Mouse (Mus musculus): ENCODE measurements around the gene Kctd15. TPM values are rescaled to one million over a fixed set of nuclear protein-coding genes. Genes with fewer than 3 reads are reported as not detected.

Gene Kctd15
- 27.7 and 29.0 TPM in 2 replicates for polyA plus RNA-seq (2015; fragmentation: Nextera tagmentation; extraction: Ambion mirVana)

DNA sequence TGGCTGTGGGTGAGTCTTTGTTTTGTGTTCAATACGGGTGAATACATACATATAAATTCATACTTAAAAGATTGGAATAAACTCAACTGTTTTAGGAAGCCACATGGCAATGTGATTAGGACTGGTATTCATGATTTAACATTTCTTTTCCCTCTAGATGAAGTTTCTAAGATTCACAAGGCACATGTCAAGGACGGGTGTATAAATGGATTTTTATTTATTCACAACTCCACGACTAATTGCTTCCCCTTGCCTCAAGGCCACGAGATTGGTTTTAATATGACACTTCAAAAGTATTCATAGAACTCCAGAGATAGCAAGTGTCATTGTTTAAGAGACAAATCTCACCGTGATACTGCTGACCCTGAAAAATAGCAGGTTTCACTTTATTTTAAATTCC, at the start of gene Kctd15:
TSS of gene Kctd15 (minus strand) at position 101 of the 400 bp plus-strand sequence.
- WGBS = 57% methylated on average over 5 of the region's 5 CpGs
- Histone ChIP-seq H3K9me3 (no peaks in the 10 kb centered on the region), H3K36me3 (no peaks in the 10 kb centered on the region), H3K27ac (replicated peaks) (peak within 1 kb of the TSS; percentile 99), H3K4me1 (peaks cover 24% of the 10 kb centered on the region), H3K4me2 (replicated peaks) (peak within 1 kb of the TSS; percentile 91), H3K4me3 (peak within 1 kb of the TSS; percentile 92), H3K9ac (replicated peaks) (peak within 1 kb of the TSS; percentile 96), H3K27me3 (no peaks in the 10 kb centered on the region)
- ATAC-seq (replicated peaks) = no peak

DNA sequence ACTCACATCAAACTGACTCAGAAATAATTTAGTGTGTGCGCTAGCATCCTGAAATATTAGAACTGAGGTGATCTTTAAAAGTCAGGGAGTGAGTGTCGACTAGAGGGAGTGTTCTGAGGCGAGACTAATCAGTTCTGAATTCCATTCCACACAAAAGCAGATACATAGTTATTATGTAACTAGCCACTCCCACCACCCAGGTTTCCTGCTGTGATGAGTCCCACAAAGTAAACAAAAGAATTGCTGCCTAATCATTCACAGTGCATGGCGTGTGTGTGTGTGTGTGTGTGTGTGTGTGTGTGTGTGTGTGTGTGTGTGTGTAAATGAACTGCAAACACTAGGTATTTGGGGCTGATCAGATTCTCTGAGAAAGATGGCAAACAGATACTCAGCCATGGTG, 47.9 kb upstream of the Kctd15 start:
- H3K4me1 ChIP-seq = peaks cover 10% of the 10 kb centered on the region
- H3K4me2 ChIP-seq (replicated peaks) = no peak overlapping the region
- no peaks in the 10 kb centered on the region for H3K27me3 ChIP-seq
- WGBS = 21% methylated on average over 4 of the region's 4 CpGs
- no peak overlapping the region for H3K27ac ChIP-seq (replicated peaks)
- ATAC-seq (replicated peaks) = no peak
- H3K4me3 ChIP-seq = no peak overlapping the region
- no peak overlapping the region for H3K9ac ChIP-seq (replicated peaks)
- no peaks in the 10 kb centered on the region for H3K9me3 ChIP-seq
- H3K36me3 ChIP-seq = no peaks in the 10 kb centered on the region

DNA sequence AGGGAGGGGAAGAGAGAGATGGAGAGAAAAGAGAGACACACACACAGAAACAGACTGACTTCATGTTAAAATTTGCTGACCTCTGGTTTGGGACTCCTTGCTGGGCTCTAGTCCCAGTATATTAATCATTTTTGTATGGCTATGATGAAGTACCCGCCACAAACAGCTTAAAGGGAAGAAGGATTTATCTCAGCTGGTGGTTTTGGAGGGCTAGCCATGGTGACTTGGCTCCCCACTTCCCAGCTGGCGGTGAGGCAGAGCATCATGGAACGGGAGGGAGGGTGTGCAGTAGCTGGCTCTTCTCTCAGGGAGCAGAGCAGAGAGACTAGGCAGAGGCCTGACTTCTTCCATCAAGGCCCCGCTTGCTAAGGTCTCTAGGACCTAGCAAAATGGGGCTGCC, 46.9 kb upstream of the Kctd15 start:
- Histone ChIP-seq H3K4me3 (no peak overlapping the region), H3K9me3 (no peaks in the 10 kb centered on the region), H3K27me3 (no peaks in the 10 kb centered on the region), H3K4me2 (replicated peaks) (no peak overlapping the region), H3K9ac (replicated peaks) (no peak overlapping the region), H3K4me1 (peaks cover 5% of the 10 kb centered on the region), H3K36me3 (no peaks in the 10 kb centered on the region), H3K27ac (replicated peaks) (no peak overlapping the region)
- WGBS = 48% methylated on average over 4 of the region's 4 CpGs
- ATAC-seq (replicated peaks) = no peak

DNA sequence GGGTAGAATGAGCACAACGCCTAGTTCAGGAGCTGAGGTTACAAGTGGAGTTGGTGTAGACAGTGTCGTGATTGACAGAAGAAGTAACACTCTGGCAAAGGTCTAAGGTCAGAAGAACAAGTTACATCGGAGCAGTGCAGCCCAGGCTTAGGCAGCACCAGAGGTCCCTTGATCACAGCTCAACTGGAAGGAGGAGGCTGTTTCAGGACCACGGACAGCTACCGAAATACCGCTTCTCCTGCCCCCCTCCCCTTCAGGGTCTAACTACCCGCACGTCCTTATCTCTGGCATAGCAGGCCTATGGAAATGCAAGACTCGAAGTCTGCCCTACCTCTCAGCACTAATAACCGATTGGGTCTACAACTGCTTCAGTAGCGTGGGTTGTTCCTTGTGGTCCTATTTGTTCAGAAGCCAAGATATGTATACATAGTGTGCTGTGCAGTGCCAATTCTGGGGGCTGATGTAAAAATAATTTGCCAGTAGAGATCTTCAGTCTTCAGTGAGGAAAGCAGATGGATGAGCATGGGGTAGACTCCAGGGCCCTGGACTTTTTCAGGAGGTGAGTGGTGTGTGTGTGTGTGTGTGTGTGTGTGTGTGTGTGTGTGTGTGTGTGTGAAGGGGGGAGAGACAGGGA, 46.3 kb upstream of the Kctd15 start:
- no peak overlapping the region for H3K27ac ChIP-seq (replicated peaks)
- peaks cover 5% of the 10 kb centered on the region for H3K4me1 ChIP-seq
- H3K4me2 ChIP-seq (replicated peaks) = no peak overlapping the region
- WGBS = 24% methylated on average over 11 of the region's 11 CpGs
- H3K9me3 ChIP-seq = no peaks in the 10 kb centered on the region
- no peak for ATAC-seq (replicated peaks)
- no peaks in the 10 kb centered on the region for H3K36me3 ChIP-seq
- no peak overlapping the region for H3K4me3 ChIP-seq
- H3K9ac ChIP-seq (replicated peaks) = no peak overlapping the region
- no peaks in the 10 kb centered on the region for H3K27me3 ChIP-seq

DNA sequence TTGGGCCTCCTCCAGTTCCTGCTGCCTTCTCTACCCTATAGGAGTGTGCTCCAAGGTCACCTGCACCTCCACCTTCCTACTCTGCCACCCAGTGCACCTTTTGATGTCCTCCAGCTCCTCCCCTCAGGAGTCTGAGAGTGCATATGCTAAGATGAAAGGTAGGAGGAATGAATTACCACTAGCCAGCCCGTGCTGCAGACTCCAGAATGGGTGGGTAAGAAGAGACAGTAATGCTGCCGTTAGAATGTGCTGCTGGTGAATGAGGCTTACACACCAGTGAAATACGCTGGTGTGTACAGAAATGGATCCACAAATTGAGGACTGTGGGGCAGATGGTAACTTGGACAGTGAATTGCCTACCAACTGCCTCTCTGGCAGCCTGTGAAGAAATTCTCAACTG, 43.4 kb upstream of the Kctd15 start:
- Histone ChIP-seq H3K36me3 (no peaks in the 10 kb centered on the region), H3K9ac (replicated peaks) (no peak overlapping the region), H3K4me1 (peaks cover 7% of the 10 kb centered on the region), H3K9me3 (no peaks in the 10 kb centered on the region), H3K27ac (replicated peaks) (no peak overlapping the region), H3K4me3 (no peak overlapping the region), H3K4me2 (replicated peaks) (no peak overlapping the region), H3K27me3 (no peaks in the 10 kb centered on the region)
- 73% methylated on average over 3 of the region's 3 CpGs for WGBS
- no peak for ATAC-seq (replicated peaks)

DNA sequence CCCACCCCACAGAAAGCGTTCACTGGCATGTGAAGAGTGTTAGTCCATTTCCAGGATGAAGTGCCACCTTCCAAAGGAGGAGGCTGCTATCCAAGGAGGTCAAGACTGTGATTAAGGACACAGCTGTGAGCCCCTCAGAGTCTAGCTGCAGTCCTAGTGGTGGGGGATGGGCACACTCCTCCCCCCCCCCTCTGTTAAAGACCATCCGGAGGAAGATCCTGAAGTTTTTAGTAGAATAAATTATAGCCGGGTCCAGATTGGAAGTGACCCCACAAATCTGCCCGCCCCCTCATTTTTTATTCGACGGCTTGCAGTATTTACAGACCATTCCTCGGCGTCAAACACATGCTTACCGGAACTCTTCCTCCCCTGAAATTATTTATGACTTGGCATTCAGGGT, 41.7 kb upstream of the Kctd15 start:
- no peak overlapping the region for H3K27ac ChIP-seq (replicated peaks)
- no peak overlapping the region for H3K4me3 ChIP-seq
- ATAC-seq (replicated peaks) = no peak
- no peaks in the 10 kb centered on the region for H3K27me3 ChIP-seq
- peaks cover 9% of the 10 kb centered on the region for H3K4me1 ChIP-seq
- H3K9ac ChIP-seq (replicated peaks) = no peak overlapping the region
- H3K36me3 ChIP-seq = no peaks in the 10 kb centered on the region
- no peak overlapping the region for H3K4me2 ChIP-seq (replicated peaks)
- no peaks in the 10 kb centered on the region for H3K9me3 ChIP-seq
- WGBS = 87% methylated on average over 9 of the region's 9 CpGs

DNA sequence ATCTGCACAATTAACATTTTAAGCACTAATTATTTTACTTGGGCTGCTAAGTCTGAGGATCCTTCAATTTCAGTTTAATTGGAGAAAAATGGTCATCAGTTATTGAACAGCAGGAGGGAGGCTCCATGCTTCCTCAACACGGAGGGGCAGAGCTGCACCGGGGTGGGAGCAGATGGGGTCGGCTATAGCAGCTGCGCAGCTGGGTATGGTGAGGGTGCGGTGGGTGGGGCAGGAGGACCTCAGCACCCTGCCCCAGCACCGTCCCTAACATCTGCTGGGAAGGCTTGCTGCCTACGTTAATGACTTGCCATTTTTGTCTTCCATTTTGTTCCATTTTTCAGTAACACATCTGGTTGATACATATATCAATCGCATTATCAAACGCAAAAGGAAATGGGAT, 39.6 kb upstream of the Kctd15 start:
- peaks cover 9% of the 10 kb centered on the region for H3K4me1 ChIP-seq
- no peak overlapping the region for H3K4me2 ChIP-seq (replicated peaks)
- no peaks in the 10 kb centered on the region for H3K36me3 ChIP-seq
- 64% methylated on average over 9 of the region's 9 CpGs for WGBS
- H3K9me3 ChIP-seq = no peaks in the 10 kb centered on the region
- no peak overlapping the region for H3K27ac ChIP-seq (replicated peaks)
- no peaks in the 10 kb centered on the region for H3K27me3 ChIP-seq
- no peak for ATAC-seq (replicated peaks)
- H3K4me3 ChIP-seq = no peak overlapping the region
- H3K9ac ChIP-seq (replicated peaks) = no peak overlapping the region

DNA sequence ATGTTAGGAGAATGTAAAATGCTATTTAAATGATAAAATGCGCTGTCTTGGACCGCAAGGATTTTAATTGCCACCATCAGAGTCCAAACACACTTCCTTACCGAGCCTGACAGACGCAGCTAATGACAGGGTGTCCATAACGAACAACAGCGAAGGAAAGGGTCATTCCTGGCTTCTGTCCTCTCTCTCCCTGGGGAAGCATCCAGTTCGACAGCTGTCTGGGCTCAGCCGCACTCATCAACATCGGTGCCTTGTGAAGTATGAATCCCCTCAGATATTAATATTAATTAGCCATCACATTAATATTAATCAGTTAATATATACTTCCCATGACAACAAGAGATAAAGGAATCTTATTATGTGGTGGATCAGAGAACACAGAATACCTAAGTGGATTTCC, 38.4 kb upstream of the Kctd15 start:
- Histone ChIP-seq H3K4me2 (replicated peaks) (no peak overlapping the region), H3K9ac (replicated peaks) (no peak overlapping the region), H3K27me3 (no peaks in the 10 kb centered on the region), H3K36me3 (no peaks in the 10 kb centered on the region), H3K4me3 (no peak overlapping the region), H3K27ac (replicated peaks) (no peak overlapping the region), H3K9me3 (no peaks in the 10 kb centered on the region), H3K4me1 (peaks cover 9% of the 10 kb centered on the region)
- WGBS = 41% methylated on average over 9 of the region's 9 CpGs
- ATAC-seq (replicated peaks) = no peak

DNA sequence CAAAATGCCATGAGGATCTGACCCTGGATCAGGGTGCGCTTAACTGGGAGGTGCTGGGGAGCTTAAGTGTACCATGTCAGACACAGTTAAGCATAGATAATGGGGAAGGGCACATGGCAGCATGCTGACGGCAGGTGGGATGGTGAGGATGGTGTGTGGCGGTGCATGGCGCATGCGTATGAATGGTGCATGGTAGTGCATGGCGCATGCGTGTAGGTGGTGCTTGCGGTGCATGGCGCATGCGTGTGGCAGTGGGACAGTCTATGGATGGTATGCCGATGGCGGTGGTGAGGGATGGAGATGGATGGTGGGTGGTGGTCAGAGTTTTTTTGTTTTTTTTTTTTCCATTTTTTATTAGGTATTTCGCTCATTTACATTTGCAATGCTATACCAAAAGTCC, 37.4 kb upstream of the Kctd15 start:
- H3K27me3 ChIP-seq = no peaks in the 10 kb centered on the region
- WGBS = 96% methylated on average over 13 of the region's 13 CpGs
- H3K27ac ChIP-seq (replicated peaks) = no peak overlapping the region
- no peak overlapping the region for H3K9ac ChIP-seq (replicated peaks)
- ATAC-seq (replicated peaks) = no peak
- H3K4me3 ChIP-seq = no peak overlapping the region
- H3K4me2 ChIP-seq (replicated peaks) = no peak overlapping the region
- H3K4me1 ChIP-seq = peaks cover 9% of the 10 kb centered on the region
- H3K36me3 ChIP-seq = no peaks in the 10 kb centered on the region
- no peaks in the 10 kb centered on the region for H3K9me3 ChIP-seq

DNA sequence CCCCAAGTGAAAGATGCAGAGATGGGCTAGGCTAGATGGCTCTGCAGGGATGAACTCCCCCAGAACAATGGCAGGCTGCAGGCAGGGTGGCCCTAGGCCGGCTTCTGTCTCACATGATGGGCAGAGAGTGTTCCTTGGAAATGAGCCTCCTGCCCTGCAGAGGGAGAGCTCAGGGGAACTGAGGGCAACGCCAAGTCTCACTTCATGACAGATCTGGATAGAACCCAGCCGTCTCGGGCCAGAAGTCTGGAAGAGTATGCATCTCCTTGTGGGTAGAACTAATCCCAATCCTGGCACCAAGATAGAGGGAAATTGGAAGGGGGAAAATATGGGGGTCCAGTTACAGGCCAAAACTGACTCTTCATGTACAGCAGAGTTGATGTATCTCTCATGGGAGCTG, 36.5 kb upstream of the Kctd15 start:
- 77% methylated on average over 4 of the region's 4 CpGs for WGBS
- H3K4me3 ChIP-seq = no peak overlapping the region
- no peak overlapping the region for H3K4me2 ChIP-seq (replicated peaks)
- H3K27me3 ChIP-seq = no peaks in the 10 kb centered on the region
- ATAC-seq (replicated peaks) = no peak
- H3K4me1 ChIP-seq = peaks cover 9% of the 10 kb centered on the region
- H3K9me3 ChIP-seq = no peaks in the 10 kb centered on the region
- no peak overlapping the region for H3K27ac ChIP-seq (replicated peaks)
- H3K36me3 ChIP-seq = no peaks in the 10 kb centered on the region
- no peak overlapping the region for H3K9ac ChIP-seq (replicated peaks)

DNA sequence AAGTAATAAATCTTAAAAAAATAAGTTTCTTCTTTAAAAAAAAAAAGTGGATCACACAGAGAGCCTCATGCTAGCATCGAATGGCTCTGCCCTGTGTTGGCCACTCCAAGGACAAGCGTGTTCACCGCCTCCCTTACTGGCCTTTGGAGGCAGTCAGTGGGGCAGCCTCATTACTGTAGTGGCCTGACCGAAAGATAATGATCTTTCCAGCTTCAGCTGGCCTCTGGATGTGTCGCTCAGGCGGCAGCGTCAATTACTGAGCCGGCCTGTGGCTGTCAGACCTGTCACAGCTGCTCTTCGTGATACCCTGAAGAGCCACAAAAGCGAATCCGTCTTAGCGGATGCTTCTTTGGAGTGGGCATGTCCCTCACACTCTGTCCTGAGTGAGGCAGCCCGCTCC, 33.6 kb upstream of the Kctd15 start:
- no peak for ATAC-seq (replicated peaks)
- H3K4me2 ChIP-seq (replicated peaks) = no peak overlapping the region
- H3K27ac ChIP-seq (replicated peaks) = no peak overlapping the region
- no peaks in the 10 kb centered on the region for H3K27me3 ChIP-seq
- H3K9me3 ChIP-seq = no peaks in the 10 kb centered on the region
- no peak overlapping the region for H3K4me3 ChIP-seq
- H3K36me3 ChIP-seq = no peaks in the 10 kb centered on the region
- 42% methylated on average over 13 of the region's 13 CpGs for WGBS
- peaks cover 13% of the 10 kb centered on the region for H3K4me1 ChIP-seq
- H3K9ac ChIP-seq (replicated peaks) = no peak overlapping the region

DNA sequence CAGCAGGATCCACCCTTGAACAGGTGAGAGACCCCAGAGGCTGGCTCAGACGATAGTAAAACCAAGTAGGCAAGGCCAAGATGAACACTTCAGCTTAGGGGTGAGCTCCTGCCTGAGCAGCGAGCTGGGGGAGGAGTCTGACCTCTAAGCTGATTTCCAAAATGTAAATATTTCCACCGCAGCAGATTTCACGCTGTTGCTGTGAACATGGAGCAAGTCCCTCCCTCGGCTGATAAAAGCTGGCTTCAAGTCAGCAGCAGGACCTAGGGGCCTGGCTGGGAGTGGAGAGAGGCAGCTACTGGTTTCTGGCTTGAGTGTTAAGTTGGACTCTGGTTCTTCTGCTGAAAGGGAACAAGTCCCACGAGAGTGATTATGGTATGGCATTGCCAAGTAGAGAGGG, 32.5 kb upstream of the Kctd15 start:
- H3K4me1 ChIP-seq = 0 out of 2 replicates have a peak, but pooled peaks cover 7% of the 10 kb centered on the region
- H3K27ac ChIP-seq (replicated peaks) = no peak overlapping the region
- ATAC-seq (replicated peaks) = no peak
- WGBS = 39% methylated on average over 6 of the region's 6 CpGs
- no peaks in the 10 kb centered on the region for H3K36me3 ChIP-seq
- H3K9me3 ChIP-seq = no peaks in the 10 kb centered on the region
- H3K27me3 ChIP-seq = no peaks in the 10 kb centered on the region
- H3K4me2 ChIP-seq (replicated peaks) = no peak overlapping the region
- no peak overlapping the region for H3K4me3 ChIP-seq
- no peak overlapping the region for H3K9ac ChIP-seq (replicated peaks)

DNA sequence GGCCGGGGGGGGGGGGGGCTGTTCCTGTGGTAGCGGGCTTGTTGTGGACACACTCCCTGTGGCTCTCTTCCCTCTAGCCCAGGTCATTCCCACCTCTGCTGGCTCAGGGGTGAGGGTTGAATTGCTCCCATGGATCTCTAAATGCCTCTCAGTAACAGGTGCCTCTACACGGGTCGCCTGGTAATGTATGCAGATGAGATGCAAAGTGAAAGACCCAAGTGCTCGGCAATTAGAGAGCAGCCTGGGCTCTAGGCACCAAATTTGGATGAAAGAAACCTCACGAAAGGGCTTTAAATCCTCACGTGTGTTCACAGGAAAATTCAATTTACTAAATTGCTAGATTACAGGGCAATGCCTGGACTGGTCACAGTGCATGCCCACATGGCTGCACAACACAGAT, 29.3 kb upstream of the Kctd15 start:
- 22% methylated on average over 7 of the region's 7 CpGs for WGBS
- Histone ChIP-seq H3K27ac (replicated peaks) (no peak overlapping the region), H3K4me2 (replicated peaks) (no peak overlapping the region), H3K9me3 (no peaks in the 10 kb centered on the region), H3K4me1 (peaks cover 16% of the 10 kb centered on the region), H3K4me3 (no peak overlapping the region), H3K36me3 (no peaks in the 10 kb centered on the region), H3K9ac (replicated peaks) (no peak overlapping the region), H3K27me3 (no peaks in the 10 kb centered on the region)
- ATAC-seq (replicated peaks) = no peak
